Mouse (Mus musculus) kidney, postnatal 25 days (tissue): ENCODE measurements around the gene Panx2.

ENCODE experiments used
- DNase-seq, 2 experiments: peaks; one replicate each; pipeline ENCODE4 v3.0.0; 2021; ENCODE audit warnings: mixed read lengths in 2 of 2

Panx2 gene

DNA sequence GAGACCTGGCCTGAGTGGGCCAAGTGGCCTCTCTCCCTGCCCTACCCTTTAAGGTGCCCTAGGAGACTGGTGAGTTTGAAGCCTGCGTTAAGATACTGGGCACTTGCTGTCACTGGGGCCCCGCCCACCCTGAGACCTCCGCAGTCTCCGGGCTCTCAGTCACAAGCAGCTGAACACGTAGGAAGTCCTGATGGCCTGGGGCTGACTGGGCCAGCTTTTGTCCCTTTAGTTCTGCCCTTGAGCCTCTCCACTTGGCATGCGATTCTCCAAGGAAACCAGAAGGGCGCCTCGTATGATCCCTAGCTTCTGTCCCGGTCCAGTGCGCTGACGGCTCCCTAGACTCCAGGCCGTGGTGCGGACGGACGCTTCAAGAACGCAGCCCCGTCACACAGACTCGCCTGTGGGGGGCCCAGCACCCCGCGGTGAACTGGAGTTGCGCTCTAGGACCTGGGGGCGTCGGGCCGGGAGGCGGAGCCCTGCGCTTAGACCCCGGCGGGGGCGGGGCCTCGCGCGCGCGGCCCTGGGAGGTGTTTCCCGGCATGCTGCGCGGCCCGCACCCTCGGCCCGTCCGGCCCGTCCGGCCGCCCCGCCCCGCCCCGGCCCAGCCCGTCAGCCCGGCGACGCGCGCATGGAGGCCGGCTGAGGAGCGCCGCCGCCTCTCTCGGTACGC, 16.1 kb downstream of the Panx2 start:
- DNase-seq: peak; percentile 90 to 96

DNA sequence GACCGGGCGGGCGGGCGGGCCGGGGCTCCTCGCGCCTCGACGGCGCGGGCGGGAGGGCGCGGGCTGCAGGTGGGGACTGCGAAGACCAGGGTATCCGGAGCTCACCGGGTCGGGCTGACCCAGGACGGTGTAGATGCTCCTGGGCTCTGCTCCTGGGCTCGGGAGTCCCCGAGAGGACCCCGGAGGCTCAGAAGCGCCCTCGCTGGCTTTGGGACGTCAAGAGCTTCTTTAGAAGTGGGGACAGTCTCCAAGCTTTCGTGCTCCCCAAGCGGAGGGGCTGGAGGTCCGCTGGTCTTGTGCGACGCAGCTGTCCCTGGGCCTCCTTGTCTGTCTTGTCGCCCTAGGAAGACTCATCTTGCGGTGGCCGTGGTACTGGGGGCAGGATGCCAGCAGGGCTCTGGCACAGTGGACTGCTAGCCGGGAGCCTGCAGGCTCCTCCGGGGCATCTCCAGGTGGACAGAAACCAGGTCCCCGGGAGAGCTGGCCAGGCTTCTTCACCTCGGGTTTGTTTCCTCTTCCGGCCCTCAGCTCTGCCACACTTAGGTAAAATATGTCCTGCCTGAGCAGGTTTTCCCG, 16.7 kb downstream of the Panx2 start:
- peak; percentile 47 to 75 for DNase-seq

DNA sequence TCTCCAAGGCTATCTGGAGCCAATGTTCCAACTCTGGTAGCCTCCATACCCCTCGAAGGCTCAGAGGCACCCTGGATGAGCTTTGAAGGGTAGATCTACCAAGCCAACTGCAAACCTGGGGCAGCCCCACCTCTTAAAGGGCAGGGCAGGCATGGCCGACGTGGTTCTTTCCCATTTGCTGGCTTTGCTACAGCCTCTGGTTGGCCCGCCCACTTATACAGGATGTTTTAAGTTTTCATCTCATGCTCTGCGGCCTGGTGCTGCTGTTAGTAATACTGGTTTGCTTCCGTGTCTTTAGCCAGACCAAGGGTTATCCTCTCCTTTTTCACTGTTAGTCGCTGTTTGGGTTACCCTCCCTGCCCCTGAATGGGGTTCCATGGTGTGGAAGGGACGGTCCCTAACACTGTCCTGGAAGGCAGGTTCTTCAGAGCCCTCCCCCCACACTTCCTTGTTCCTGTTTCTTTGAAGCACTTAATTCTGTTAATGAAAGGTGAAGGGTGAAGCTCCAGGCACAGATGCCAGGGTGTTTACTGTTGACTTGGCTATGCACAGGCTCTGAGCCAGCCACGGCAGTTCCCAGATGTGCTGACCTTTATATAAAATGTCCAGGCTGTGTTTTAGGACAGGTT, 18.8 kb downstream of the Panx2 start:
- DNase-seq: peak; percentile 78 to 90

DNA sequence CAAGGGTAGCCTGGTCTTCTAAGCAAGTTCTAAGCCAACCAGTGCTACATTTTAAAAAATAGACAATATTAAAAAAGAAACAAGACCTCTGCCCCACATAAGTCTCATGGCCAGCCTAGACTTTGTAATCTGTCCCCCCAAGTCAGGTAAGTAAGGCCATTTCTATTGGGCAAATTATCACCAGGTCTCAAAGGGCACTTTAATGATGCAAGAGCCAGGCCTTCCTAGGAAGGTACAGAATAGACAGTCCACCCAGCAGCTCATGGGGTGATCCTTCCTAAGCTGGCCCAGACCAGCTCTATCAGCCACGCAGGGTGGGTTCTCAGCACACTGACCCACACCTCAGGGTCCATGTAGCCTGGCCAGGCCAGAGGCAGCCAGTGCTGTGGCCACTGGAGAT, 24.4 kb downstream of the Panx2 start:
- DNase-seq: no peak

DNA sequence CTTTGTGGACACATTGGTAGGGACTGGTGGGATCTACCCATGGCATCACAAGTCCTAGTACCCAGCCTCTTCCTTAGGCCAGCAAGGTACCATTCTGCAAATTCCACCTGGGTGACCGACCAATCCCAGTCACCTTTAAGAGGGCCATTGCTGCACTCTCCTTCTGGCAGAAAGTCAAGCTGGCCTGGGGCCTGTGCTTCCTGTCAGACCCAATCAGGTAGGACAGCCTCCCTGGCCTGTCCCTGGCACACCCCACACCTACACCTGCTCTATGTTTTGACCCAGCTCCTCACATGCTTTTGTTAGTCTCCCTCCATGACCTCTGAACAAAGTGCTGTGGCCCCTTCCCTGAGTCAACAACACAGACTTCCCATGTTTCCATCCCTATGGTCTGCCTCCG, 25.3 kb downstream of the Panx2 start:
- no peak for DNase-seq

DNA sequence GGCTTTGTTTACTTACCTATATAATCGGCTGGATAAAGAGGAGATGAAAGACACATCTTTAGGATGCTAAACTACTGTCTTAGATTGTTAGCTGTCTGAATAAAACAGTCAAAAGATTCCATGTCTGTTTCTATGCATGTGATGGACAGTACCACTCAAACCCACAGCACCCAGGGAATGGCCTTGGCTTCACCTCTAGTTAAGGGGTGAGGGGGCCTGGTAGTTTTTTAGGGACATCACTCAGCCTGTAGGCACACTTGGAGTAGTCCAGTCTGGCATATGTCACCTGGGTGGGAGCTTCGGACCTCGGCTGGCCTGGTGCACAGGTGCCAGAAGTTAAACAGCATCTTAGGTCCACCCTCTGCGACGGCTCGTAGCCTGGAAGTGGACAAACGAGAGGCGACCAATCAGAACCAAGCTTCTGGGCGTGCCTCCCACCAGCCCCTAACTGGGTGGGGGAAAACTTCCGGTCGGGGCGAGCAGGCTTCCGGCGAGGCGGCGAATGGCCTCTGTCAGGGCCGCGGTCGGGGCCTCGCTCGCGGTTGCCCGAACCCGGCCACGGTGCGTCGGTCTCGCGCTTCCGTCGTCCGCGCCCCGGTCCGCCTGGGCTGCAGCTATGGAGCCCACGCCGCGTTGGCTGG, 29.2 kb downstream of the Panx2 start, which contains the start of gene Selenoo:
TSS of gene Selenoo (plus strand) at position 478 of the 641 bp plus-strand sequence.
- DNase-seq: peak; percentile 95 to 97

DNA sequence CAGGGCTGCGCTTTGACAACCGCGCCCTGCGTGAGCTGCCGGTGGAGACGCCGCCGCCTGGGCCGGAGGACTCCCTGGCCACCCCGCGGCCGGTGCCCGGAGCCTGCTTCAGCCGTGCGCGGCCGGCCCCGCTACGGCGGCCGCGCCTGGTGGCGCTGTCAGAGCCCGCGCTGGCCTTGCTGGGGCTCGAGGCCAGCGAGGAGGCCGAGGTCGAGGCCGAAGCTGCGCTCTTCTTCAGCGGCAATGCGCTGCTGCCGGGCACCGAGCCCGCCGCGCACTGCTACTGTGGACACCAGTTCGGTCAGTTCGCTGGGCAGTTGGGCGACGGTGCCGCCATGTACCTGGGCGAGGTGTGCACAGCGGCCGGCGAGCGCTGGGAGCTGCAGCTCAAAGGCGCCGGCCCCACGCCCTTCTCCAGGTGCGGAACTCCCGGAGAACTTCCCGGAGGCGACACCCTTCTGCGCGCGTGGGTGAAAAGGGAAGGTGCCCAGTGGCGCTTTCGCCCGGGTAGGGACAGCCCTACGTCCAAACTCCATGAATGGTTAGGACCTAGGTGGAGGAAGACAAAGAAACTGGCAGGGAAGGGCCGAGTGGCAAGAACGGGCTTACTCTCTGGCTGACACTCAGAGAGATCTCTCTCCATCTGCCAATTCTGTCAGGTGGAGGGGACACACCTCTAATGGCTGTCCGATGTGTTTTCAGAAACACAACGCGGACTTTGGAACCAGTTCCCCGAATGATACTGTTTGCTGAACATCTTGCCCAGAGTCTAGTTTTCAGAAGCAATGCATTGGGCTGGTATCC, 29.9 kb downstream of the Panx2 start:
- peak; percentile 54 to 61 for DNase-seq

DNA sequence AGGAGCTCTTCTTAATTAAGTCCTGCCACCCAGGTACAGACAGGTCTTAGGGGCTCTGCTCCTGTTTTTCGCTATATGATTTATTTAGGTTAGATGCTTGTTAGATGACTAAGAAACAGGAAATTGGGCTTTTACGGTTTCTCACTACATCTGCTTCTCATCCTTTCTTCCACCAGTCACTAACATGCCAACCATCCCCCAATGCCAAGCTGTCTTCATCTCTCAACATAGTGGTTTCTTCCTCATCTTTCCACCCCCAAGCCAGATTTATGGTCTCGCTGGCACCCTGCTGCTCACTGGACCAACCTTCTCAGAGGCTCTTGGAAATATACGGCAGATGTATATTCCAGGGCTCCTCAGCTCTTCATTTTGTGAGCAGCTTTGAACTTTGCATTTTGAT, 31.1 kb downstream of the Panx2 start:
- no peak for DNase-seq

DNA sequence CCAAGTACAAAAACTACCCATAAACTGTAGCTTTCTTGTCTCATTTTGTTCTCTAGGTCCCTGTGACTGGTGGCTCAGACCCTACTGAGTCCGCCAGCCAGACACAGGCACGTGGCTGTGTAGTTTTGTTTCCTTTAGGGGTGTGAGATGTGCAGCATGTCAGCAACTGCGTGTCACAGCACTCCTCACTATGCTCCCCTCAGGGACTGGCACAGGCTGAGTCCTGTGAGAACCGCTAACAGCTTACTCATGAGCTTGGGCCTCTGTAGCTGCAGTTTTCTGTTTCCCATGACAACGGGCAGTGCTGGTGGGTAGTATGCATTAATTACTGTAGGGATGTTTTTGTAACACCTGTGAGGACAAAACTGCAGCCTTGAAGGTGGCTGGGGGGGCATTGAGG, 32.6 kb downstream of the Panx2 start:
- DNase-seq: no peak

DNA sequence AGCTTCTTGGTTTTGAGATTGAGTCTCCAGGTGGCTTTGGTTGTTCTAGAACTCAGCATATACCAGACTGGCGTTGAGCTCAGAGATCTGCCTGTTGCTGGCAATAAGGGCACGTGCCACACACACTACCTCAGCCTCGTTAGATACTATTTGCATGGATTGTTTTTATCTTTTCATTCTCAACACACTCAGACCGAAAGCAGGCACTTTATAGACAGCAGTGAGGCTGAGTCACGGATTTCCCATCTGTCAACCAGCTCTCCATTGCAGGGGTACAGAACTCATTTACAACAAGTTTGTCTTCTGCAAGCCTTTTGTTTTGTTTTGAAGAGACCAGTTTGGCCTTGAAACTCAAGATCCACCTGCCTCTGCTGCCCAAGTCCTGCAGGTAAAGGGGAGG, 37.9 kb downstream of the Panx2 start:
- DNase-seq: no peak

DNA sequence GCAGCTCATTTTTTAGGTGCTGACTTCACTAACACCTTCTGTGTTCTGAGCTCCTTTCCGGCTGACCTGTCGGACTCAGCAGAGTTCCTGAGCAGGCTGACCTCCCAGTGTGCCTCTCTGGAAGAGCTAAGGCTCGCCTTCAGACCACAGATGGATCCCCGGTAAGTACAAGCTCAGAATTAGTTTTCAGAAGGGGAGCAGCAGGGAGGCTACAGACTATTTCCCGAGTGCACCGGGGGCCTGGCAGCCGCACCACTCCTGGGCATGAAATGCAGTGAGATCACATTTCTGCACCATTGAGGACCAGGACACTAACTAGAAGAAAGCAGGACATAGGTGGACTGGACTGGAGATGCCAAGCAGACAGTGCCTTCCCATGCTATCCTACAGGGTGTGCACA, 39.1 kb downstream of the Panx2 start:
- DNase-seq: no peak

DNA sequence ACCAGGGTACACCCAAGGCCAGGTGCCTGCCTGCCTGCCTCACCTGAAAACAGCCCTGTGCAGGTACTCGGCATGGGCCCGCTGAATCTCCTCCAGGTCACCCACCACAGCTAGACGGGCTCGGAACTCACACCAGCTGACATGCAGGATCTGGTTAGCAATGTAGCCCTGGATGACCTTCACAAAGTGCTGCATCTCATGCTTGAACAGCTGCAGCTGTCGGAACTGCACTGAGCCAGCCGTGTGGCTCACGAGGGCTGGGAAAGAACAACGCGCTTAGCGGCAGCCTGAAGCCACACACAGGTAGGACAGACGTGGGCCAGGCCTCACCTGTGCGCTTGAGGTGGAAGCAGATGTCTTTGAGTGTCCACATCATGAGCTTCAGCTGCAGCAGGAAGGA, 41.3 kb downstream of the Panx2 start:
- no peak for DNase-seq

DNA sequence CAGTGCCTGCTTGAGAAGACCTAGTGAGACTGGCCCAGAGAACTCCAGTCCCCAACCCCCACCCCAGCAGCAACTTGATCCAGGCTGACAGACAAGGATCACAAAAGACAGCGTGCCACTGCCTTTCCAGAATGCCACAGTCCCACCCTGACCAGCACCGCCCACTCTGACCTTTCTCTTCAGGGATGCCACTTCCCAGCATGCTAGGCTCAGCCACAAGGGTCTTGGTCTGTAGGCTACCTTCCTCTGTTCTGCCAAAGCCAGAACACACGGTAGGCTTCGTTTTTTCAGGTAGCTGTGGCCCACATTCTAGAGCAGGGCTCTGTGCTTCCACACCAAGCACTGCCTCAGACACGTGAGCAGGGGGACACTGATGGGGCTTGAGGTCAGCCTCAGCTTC, 43.1 kb downstream of the Panx2 start:
- no peak for DNase-seq

DNA sequence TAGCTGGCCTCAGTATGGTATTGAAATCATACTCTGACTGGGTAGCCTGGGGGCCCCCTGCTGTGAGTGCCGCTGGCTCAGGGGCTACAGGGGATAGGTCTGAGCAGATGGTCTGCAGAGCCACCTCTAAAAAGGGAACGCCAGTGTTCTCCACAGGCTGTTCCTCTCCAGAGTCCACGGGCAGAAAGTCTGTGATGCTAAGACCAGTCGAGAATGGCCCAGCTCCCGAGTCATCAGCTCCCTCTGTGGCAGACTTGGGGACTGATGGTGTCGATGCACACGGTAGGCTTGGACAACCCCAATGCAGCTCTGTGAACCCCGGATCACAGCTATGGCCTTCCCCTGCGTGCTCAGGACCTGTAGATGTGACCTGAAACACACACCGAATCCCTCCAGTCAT, 44.4 kb downstream of the Panx2 start:
- DNase-seq: no peak

DNA sequence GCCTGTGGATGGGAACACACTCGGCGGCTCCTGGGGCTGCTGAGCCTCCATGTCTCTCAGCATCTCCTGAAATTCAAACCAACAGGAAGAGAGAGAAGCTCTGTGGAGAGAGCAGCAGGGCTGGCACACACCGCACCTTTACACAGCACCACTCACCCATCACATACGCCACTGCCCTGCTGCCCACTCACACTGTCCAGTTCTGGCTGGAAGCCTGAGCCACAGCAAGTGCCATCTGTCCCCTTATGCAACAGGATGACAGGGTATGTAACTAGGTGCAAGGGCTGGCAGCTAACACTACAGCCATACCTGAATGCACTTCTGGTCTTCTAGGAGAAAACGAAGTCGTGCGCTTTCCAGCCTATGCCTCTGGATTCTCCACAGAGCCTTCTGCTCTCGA, 44.9 kb downstream of the Panx2 start:
- no peak for DNase-seq

DNA sequence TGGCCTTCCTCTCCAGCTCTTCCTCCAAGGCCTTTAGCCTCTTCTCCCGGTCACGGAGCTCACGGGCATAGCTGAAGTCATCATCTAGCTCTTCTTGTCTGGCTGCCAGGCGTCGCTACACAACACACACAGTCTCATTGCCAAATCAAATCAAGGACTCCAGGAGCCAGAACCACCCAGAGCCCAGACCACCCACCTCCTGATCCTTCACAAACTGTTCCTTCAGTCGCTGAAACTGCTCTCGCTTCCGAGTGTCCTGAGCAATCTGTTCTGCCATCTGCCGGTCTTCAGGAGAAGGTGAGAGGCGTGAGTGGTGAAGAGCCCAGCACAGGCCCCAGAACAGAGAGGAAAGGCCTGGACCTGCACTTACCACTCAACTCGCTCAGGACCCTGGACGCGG, 46.5 kb downstream of the Panx2 start:
- DNase-seq: no peak

DNA sequence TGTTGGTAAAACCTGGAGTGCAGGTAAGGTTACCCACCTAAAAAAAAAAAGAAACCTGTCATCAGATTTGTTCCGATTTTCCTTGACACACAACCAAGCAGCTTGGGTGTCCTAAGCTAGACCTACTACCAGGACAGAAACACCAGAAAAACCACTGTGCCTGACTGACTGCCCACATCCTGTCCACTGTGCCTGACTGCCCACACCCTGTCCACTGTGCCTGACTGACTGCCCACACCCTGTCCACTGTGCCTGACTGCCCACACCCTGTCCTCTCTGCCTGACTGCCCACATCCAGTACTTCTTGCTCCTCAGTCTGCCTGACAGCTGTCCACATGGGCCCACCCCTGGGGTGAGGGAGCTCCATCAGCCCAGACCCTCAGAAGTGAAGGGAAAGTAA, 47.4 kb downstream of the Panx2 start:
- DNase-seq: no peak

DNA sequence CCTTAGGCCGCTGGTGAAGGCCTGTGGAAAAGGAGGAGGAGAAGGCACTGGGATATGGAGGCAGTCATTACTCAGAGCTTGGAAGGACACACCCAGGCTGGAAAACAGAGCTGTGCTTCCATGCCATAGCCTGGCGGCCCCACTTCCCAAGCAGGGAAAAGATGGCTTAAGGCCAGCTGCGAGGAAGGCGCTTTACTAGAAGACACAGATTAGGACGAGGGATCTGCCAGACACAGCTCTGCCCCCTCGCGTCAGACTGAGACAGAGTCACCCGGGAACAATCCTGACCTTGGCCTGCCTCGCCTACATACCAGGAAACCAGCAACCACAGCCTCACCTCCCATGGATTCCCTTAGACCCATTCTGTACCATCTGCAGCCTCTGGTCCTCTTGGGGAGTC, 50.6 kb downstream of the Panx2 start:
- no peak for DNase-seq

DNA sequence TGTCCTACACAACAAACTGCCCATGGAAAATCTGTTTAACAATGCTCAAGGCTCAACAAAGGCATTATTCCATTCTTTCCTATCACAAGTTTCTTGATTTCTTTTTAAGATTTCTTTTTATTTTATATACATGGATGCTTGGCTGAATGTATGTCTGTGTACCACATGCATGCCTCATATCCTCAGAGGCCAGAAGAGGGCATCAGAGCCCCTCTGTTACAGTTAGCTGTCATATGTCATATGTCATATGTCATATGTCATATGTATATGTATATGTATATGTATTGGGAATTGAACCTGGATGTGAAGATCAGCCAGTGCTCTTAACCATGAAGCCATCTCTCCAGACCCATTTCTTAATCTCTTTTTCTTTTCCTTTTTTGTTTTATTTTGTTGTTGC, 58.5 kb downstream of the Panx2 start:
- no peak for DNase-seq

DNA sequence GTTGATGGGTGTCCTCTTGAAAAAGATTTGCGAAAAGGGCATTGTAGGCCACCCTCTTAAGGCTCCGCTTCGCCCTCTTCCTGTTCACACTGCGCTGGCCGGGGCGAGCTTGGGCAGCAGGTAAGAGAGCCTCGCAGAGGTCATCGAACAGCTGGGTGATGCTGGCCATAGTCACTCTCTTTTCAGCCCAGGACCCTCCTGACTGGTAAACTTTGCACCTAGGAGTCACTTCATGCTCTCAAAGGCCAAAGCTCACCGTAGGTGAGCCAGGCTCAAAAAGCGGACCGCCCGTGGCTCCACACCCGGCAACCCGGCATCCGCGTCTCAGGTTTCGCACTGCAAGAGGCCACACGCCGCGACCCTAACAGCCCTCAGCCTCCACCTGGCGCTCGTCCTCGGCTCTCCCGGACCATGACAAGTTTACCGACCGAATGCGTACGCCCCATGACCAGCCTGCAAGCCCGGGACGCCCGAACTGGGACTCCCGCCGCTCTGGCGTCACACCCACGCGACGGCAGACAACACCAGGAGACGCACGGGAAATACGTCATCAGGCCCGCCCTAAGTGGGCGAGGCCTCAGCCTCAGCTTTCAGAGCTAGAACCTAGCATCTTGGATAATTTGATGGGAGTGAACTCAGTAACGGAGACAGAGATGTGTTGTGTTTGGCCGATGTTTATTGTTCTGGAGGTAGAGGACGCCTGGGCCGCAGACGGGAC, 63.3 kb downstream of the Panx2 start, which contains the start of gene Tubgcp6:
TSS of gene Tubgcp6 (minus strand) at position 464 of the 718 bp plus-strand sequence.
- DNase-seq: peak; percentile 96 to 97
